Mouse (Mus musculus) brain, embryonic 14.5 days (tissue): Measurements from ENCODE around the gene Mslnl.

Source experiments
- CTCF ChIP-seq: fragments of 200-500 bp; IDR thresholded peaks from 2 replicates; pipeline ENCODE4 v1.5.1; 2012; ENCODE audit warnings: inconsistent platforms, mild to moderate bottlenecking, moderate library complexity, borderline replicate concordance; ENCODE audit not compliant: insufficient read depth, insufficient read length; ENCODE audit errors: extremely low read depth
- POLR2A ChIP-seq: fragments of 200-500 bp; IDR thresholded peaks from 2 replicates; pipeline ENCODE4 v1.6.1; 2012; ENCODE audit warnings: mild to moderate bottlenecking, inconsistent platforms, borderline replicate concordance; ENCODE audit not compliant: poor library complexity, insufficient read depth, insufficient read length, severe bottlenecking; ENCODE audit errors: extremely low read depth

DNA sequence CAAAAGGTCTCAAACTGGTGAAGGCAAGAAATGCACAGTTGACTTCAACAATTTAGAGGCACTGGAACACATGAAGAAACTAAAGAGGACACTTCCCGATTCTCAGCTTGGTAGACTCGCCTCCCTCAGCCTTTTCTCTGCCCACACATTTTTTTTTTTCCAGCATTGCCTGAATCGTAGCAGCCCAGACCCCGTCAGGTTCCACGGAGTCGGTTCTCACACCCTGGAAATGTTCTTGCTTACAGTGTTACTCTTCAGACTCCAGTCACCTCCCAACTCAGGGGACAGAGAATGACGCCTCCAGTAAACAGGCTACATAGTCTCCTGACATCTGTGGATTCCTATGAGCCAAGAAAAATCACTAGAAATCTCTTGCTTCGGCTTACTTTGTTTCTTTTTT is 24.3 kb downstream of the Mslnl start:
- TF ChIP-seq CTCF (no peak), POLR2A (no peak)
